10 mouse cellular contexts compared by ENCODE assay signal in the genomic region with DNA sequence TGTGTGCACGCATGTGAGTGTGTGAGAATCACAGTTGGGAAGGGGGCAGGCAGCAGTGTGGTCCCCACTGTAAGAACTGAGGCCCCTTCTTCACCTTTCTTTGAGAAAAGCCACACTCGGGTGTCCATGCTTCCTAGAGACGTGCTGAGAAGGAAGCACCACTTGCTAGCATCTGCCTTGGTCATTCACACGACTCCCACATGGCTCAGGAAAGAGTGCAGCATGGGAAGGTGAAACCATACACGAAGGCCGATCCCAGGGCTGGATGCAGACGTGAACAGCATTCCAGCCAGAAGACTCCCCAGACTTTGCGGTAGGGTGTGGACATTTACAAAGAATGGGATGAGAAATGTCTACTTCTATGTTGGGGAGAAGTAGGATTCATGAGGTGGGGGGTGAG.
DNase-seq lines count a peak whose midpoint lies in the region; ATAC-seq lines count a peak whose summit lies in the region.
"Had no signal": no experiment of that assay in that cellular context is flagged by ENCODE, and none has a peak within 500 bp of the region (broad histone marks: within the 10 kb centered on the region; RNA-seq: fewer than 3 reads in every experiment).

No protein-coding gene starts in this region.

- peaks cover 12% of the 10 kb centered on the region; the same call in 1 of the 2 replicates for H3K4me1 ChIP-seq in intestine, embryonic 15.5 days (replicated peaks)

- DNase-seq in gastrocnemius, postnatal 10 days: peak; percentile 4
- no peak for DNase-seq in gastrocnemius, adult 8-10 months (ENCODE audit: low spot score in 2 of 2)
- DNase-seq in kidney, adult 9 months: peak; percentile 16
- no peak for DNase-seq in kidney, adult 8-10 months
- DNase-seq in right cerebral cortex, postnatal 10 days (ENCODE audit: low spot score in 2 of 2): peak; percentile 14 to 24
- DNase-seq in right cerebral cortex, postnatal 4 days: no peak
- DNase-seq in heart, postnatal 4 days: peak; percentile 7
- DNase-seq: liver, postnatal 0 days; thymus, postnatal 25 days had no signal

- ATAC-seq in intestine, embryonic 15.5 days: no peak
- ATAC-seq: liver, postnatal 0 days had no signal

- H3K27me3 ChIP-seq in intestine, embryonic 15.5 days (replicated peaks): no peaks in the 10 kb centered on the region

- no peak overlapping the region for H3K27ac ChIP-seq in intestine, embryonic 15.5 days

- 0 out of 2 replicates have a peak, but pooled peaks cover 6% of the 10 kb centered on the region for H3K36me3 ChIP-seq in intestine, embryonic 15.5 days

- H3K9ac ChIP-seq in intestine, embryonic 15.5 days: no peak overlapping the region
- H3K9ac ChIP-seq: liver, postnatal 0 days had no signal

- no peak overlapping the region for H3K4me2 ChIP-seq in intestine, embryonic 15.5 days (replicated peaks)

- 77% methylated on average over 8 of the region's 8 CpGs for WGBS in intestine, embryonic 15.5 days

- no peaks in the 10 kb centered on the region for H3K9me3 ChIP-seq in intestine, embryonic 15.5 days

- no peak overlapping the region for H3K4me3 ChIP-seq in intestine, embryonic 15.5 days (replicated peaks)

Comparison
In these comparisons a context has a peak if more than half of its experiments do, and no peak if none do; other contexts are left out.
1. DNase-seq: peak in gastrocnemius, postnatal 10 days (single experiment), kidney, adult 9 months (single experiment), right cerebral cortex, postnatal 10 days (2 of 2) and heart, postnatal 4 days (single experiment); none in gastrocnemius, adult 8-10 months (0 of 2), kidney, adult 8-10 months (0 of 2) and right cerebral cortex, postnatal 4 days (single experiment).